Mouse (Mus musculus) stomach, postnatal 0 days (tissue): Measurements from ENCODE around the gene Ncam1. TPM values are rescaled to one million over a fixed set of nuclear protein-coding genes. Genes with fewer than 3 reads are reported as not detected.

Experiments
- ATAC-seq: fragments of 200-750 bp; cut with Nextera tagmentation; 2 replicates; pipeline ENCODE4 v1.8.0; 2017; ENCODE audit not compliant: low FRiP score, low TSS enrichment
- DNase-seq: peaks from one replicate; pipeline ENCODE4 v3.0.0-alpha.2; 2016; ENCODE audit warnings: low spot score
- H3K27ac ChIP-seq: fragments of 300-500 bp; sonication (generic); replicated peaks from 2 replicates; pipeline ENCODE4 v1.5.1; 2014; ENCODE audit warnings: mild to moderate bottlenecking, control low read depth
- H3K27me3 ChIP-seq: fragments of 300-500 bp; sonication (generic); 2 replicates; pipeline ENCODE4 v1.6.1; 2014; ENCODE audit warnings: low read length; ENCODE audit not compliant: control insufficient read depth, insufficient read depth
- H3K36me3 ChIP-seq: fragments of 300-500 bp; sonication (generic); 2 replicates; pipeline ENCODE4 v1.6.1; 2014; ENCODE audit warnings: low read length, mixed read lengths; ENCODE audit not compliant: control insufficient read depth, insufficient read depth
- H3K4me1 ChIP-seq: fragments of 300-500 bp; sonication (generic); replicated peaks from 2 replicates; pipeline ENCODE4 v1.6.1; 2014; ENCODE audit warnings: antibody characterized with exemption; ENCODE audit not compliant: control insufficient read depth, insufficient read depth
- H3K4me2 ChIP-seq: fragments of 300-500 bp; sonication (generic); replicated peaks from 2 replicates; pipeline ENCODE4 v1.6.1; 2014; ENCODE audit warnings: low read depth, mild to moderate bottlenecking, control low read depth, moderate library complexity
- H3K4me3 ChIP-seq: fragments of 300-500 bp; sonication (generic); 2 replicates; pipeline ENCODE4 v1.5.1; 2014; ENCODE audit warnings: low read depth, low read length, control low read depth
- H3K9ac ChIP-seq: fragments of 300-500 bp; sonication (generic); 2 replicates; pipeline ENCODE4 v1.6.1; 2014; ENCODE audit warnings: mild to moderate bottlenecking, low read length, control low read depth, mixed read lengths
- H3K9me3 ChIP-seq: fragments of 300-500 bp; sonication (generic); 2 replicates; pipeline ENCODE4 v1.6.1; 2016; ENCODE audit warnings: low read length; ENCODE audit not compliant: control insufficient read depth
- CTCF ChIP-seq: IDR thresholded peaks from 2 replicates; pipeline ENCODE4 v1.5.1; 2016; ENCODE audit warnings: antibody characterized with exemption, low read depth, mild to moderate bottlenecking, moderate library complexity
- EP300 ChIP-seq: optimal IDR thresholded peaks from 2 replicates; pipeline ENCODE3; 2016; ENCODE audit warnings: antibody characterized with exemption
- WGBS: fragments of 180-500 bp; shearing (Covaris S2); extraction: QIAGEN DNeasy Blood & Tissue Kit; methylation state at CpG from one replicate; pipeline ENCODE4 v1.1.7; 2014; 5-methylcytosine and 5-hydroxymethylcytosine counted together
- polyA plus RNA-seq: library from polyadenylated mRNA; unstranded; fragments of >200 nt; fragmentation: Nextera tagmentation; extraction: Ambion mirVana; gene quantifications from 2 replicates; pipeline ENCODE4 v1.2.1, GENCODE M21; 2015

The Ncam1 gene
- polyA plus RNA-seq, 1 experiment from 2014 or later = 34.0 TPM

- Histone ChIP-seq H3K4me1 (no peaks in the 10 kb centered on the region), H3K4me2 (no peak overlapping the region), H3K9me3 (no peaks in the 10 kb centered on the region), H3K27ac (no peak overlapping the region), H3K9ac (no peak overlapping the region), H3K27me3 (no peaks in the 10 kb centered on the region), H3K36me3 (no peaks in the 10 kb centered on the region), H3K4me3 (no peak overlapping the region)
- DNase-seq (no peak), ATAC-seq (no peak)
- no peak for TF ChIP-seq EP300
- TF ChIP-seq CTCF = no peak
- WGBS = 79% methylated on average over 9 of the region's 9 CpGs
Measured at GRCm38 (mm10) chr9:49618699-49619392, 179.9 kb downstream of the Ncam1 start.

DNA sequence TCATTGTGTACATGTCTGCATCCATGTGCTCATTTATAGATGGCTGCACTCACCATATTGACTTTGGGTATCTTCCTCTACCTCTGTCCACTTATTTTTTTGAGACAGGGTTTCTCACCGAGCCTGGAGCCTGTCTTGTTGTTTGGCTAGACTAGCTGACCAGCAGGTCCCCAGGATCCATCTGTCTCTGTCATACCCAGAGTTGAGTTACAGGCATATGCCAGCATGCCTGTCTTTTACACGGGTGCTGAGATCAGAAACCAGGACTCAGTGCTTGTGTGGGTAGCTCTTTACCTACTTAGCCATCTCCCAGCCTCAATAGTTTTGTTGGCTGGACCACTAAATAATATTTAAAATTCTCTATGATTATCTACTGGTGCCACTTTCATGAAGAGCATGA is 180.5 kb downstream of the Ncam1 start:
- TF ChIP-seq EP300 = no peak
- no peak for TF ChIP-seq CTCF
- Histone ChIP-seq H3K27ac (no peak overlapping the region), H3K4me1 (no peaks in the 10 kb centered on the region), H3K4me2 (no peak overlapping the region), H3K4me3 (no peak overlapping the region), H3K9me3 (no peaks in the 10 kb centered on the region), H3K27me3 (no peaks in the 10 kb centered on the region), H3K36me3 (no peaks in the 10 kb centered on the region), H3K9ac (no peak overlapping the region)
- 68% methylated on average over 2 of the region's 2 CpGs for WGBS
- ATAC-seq (no peak), DNase-seq (no peak)

DNA sequence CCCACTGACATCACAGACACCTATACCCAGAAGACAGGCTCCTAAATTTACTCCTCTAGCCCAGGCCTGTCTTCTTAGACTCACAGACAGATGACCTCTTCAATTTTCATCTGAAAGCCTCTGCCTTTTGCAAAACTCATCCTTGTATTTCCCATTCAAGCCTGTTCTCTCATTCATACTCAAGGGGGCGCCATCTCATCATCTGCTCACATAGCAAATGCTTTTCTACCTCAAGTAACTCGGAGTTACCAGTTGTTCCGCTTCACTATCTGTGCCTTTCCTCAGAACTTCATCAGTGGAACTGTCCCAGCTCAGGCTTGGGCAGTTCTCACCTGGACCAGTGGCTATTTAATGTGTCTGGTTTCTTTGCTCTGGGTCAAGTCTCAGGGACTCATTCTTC is 181.5 kb downstream of the Ncam1 start:
- no peak overlapping the region for H3K4me3 ChIP-seq
- no peaks in the 10 kb centered on the region for H3K36me3 ChIP-seq
- TF ChIP-seq CTCF (peak; percentile 85), EP300 (no peak)
- H3K9ac ChIP-seq = no peak overlapping the region
- peak; percentile 21 for DNase-seq
- WGBS = 12% methylated on average over 3 of the region's 3 CpGs
- ATAC-seq = no peak
- H3K4me1 ChIP-seq = no peaks in the 10 kb centered on the region
- no peak overlapping the region for H3K4me2 ChIP-seq
- H3K27me3 ChIP-seq = no peaks in the 10 kb centered on the region
- H3K9me3 ChIP-seq = no peaks in the 10 kb centered on the region
- H3K27ac ChIP-seq = no peak overlapping the region

DNA sequence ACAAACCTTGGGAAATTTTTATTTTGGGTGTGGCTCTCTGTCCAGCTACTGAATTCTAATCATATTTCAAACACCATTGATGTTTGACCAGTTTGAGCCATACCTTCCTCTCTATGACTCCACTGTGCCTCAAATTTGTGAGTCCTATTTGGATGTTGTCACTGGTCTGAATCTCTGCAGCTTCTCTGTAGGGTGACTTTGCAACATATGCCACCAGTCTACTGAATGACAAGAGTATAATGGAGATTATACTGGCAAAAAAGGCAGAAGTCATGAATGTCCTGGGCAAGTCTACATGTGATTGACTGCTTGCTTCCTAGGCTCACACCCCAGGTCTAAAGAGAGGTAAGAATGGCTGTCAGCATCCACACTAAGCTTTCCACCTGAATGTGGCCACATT is 186.3 kb downstream of the Ncam1 start:
- ATAC-seq = no peak
- DNase-seq = no peak
- TF ChIP-seq EP300 = no peak
- TF ChIP-seq CTCF = no peak
- Histone ChIP-seq H3K9me3 (no peaks in the 10 kb centered on the region), H3K4me3 (no peak overlapping the region), H3K4me2 (no peak overlapping the region), H3K9ac (no peak overlapping the region), H3K36me3 (no peaks in the 10 kb centered on the region), H3K27ac (no peak overlapping the region), H3K4me1 (no peaks in the 10 kb centered on the region), H3K27me3 (no peaks in the 10 kb centered on the region)

DNA sequence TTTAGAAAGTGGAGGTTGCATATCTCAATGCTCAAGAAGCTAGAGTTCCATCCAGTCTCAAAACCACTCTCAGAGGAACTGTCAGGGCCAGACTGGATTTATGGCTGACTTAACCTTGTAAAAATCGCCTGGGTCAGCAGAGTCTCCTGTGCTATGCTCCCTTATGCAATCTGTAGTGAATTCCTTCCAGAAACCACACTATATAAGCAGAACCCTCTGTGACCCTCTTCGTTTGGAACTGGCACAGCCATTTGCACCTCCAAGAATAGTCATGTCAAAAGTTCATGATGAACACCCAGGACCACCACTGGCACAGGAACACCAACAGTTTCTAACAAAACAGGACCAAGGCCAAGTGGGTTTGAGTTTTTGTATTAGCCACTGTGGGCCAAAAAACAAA is 190.5 kb downstream of the Ncam1 start:
- TF ChIP-seq CTCF (no peak), EP300 (no peak)
- Histone ChIP-seq H3K9me3 (no peaks in the 10 kb centered on the region), H3K9ac (no peak overlapping the region), H3K27me3 (no peaks in the 10 kb centered on the region), H3K4me2 (no peak overlapping the region), H3K4me1 (no peaks in the 10 kb centered on the region), H3K36me3 (no peaks in the 10 kb centered on the region), H3K4me3 (no peak overlapping the region), H3K27ac (no peak overlapping the region)
- 57% methylated on average over 2 of the region's 2 CpGs for WGBS
- DNase-seq = no peak
- no peak for ATAC-seq

- Histone ChIP-seq H3K27ac (no peak overlapping the region), H3K9ac (no peak overlapping the region), H3K27me3 (no peaks in the 10 kb centered on the region), H3K4me3 (no peak overlapping the region), H3K36me3 (no peaks in the 10 kb centered on the region), H3K9me3 (no peaks in the 10 kb centered on the region), H3K4me2 (no peak overlapping the region), H3K4me1 (no peaks in the 10 kb centered on the region)
- WGBS = 24% methylated on average over 2 of the region's 2 CpGs
- no peak for ATAC-seq
- TF ChIP-seq EP300 = no peak
- TF ChIP-seq CTCF = no peak
- no peak for DNase-seq
Measured at GRCm38 (mm10) chr9:49606717-49607116, 192.0 kb downstream of the Ncam1 start.
